Mouse (Mus musculus) retina, postnatal 7 days (tissue): Measurements from ENCODE around the gene Mei1.

Source experiments
- DNase-seq: peaks from one replicate; pipeline ENCODE4 v3.0.0-alpha.2; 2012; ENCODE audit warnings: low read depth, low spot score

Mei1 gene

GRCm38 (mm10) chr15:82069898-82070297, at the start of gene Mei1:
Mei1 (plus strand) TSS chr15:82069996.
- DNase-seq = no peak

GRCm38 (mm10) chr15:82022535-82023088, 47.2 kb upstream of the Mei1 start:
- DNase-seq = no peak

- no peak for DNase-seq
Observed at GRCm38 (mm10) chr15:82023965-82024635, 45.7 kb upstream of the Mei1 start.

- DNase-seq = no peak
Observed at GRCm38 (mm10) chr15:82027276-82027675, 42.5 kb upstream of the Mei1 start.

- no peak for DNase-seq
Observed at GRCm38 (mm10) chr15:82027726-82028125, 42.1 kb upstream of the Mei1 start.

- DNase-seq = no peak
Observed at GRCm38 (mm10) chr15:82032386-82032785, 37.4 kb upstream of the Mei1 start.

- DNase-seq = no peak
Observed at GRCm38 (mm10) chr15:82033762-82034161, 36.0 kb upstream of the Mei1 start, which contains the start of gene Desi1. Desi1 (minus strand) TSS chr15:82033862.

- DNase-seq = no peak
Observed at GRCm38 (mm10) chr15:82035904-82036689, 33.7 kb upstream of the Mei1 start.

GRCm38 (mm10) chr15:82040650-82041049, 29.1 kb upstream of the Mei1 start:
- peak; percentile 46 for DNase-seq

GRCm38 (mm10) chr15:82044166-82044784, 25.5 kb upstream of the Mei1 start:
- no peak for DNase-seq

GRCm38 (mm10) chr15:82046246-82046891, 23.4 kb upstream of the Mei1 start:
- no peak for DNase-seq

GRCm38 (mm10) chr15:82047080-82047883, 22.5 kb upstream of the Mei1 start, which contains the start of gene Snu13:
Snu13 (minus strand) TSS chr15:82047598.
- peak; percentile 83 for DNase-seq

- DNase-seq = no peak
Observed at GRCm38 (mm10) chr15:82052544-82052943, 17.3 kb upstream of the Mei1 start.

GRCm38 (mm10) chr15:82058719-82059201, 11.0 kb upstream of the Mei1 start, which contains the start of gene 4930407I10Rik:
4930407I10Rik (plus strand) TSS chr15:82059151.
- no peak for DNase-seq

GRCm38 (mm10) chr15:82063909-82064308, 5.9 kb upstream of the Mei1 start:
- no peak for DNase-seq

GRCm38 (mm10) chr15:82065511-82065910, 4.3 kb upstream of the Mei1 start:
- DNase-seq = peak; percentile 80

GRCm38 (mm10) chr15:82071816-82072469, 2.1 kb downstream of the Mei1 start:
- no peak for DNase-seq

- DNase-seq = no peak
Observed at GRCm38 (mm10) chr15:82073490-82073889, 3.7 kb downstream of the Mei1 start.

- no peak for DNase-seq
Observed at GRCm38 (mm10) chr15:82079883-82080282, 10.1 kb downstream of the Mei1 start.

GRCm38 (mm10) chr15:82081161-82081560, 11.4 kb downstream of the Mei1 start:
- peak; percentile 35 for DNase-seq
